Mouse (Mus musculus): ENCODE results near the gene Slc6a19.

The Slc6a19 gene

DNA sequence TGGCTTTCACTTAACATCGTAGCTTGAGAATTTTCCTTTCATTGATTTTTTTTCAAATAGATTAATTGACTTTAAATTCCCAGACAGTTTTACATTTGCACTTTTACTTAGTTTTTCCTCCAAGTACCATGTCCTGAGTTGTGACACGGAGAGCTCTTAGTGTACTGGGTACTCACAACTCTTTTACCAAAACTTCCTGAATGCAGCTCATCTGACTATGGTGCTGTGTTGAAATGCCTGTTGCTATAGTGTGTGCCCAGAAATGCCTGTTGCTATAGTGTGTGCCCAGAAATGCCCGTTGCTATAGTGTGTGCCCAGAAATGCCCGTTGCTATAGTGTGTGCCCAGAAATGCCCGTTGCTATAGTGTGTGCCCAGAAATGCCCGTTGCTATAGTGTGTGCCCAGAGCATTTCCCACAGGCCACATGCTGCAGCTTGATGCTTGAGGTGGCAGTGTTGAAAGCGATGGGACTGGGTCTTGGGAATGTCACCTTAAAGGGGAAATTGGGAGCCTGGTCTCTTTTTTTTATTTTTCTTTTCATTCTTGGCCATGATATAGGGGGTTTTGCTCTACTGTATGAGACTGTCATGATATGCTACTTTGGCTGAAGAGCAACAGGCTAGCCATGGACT is at the start of gene Slc6a19:
TSS of gene Slc6a19 (minus strand) at position 172 of the 632 bp plus-strand sequence.
- DNase-seq (ENCODE audit: low read depth) = no peak

DNA sequence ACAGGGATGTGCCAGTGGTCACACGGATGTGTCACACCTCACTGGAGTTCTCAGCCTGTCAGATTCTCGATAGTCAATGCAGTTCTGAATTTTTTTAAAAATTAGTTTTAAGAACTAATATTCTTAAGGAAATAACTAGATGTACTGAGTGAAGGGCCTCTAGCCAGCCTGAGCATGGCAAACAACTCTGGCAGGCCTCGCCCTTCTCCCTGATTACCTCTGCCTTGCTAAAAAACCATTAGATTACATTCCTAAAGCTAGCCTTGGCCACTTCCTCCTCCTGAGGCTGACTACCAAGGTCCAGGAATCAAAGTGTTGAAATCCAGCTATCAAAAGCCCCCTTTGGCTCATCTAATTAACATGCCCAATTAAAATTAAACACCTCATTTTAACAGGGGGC is 46.6 kb upstream of the Slc6a19 start:
- no peak for DNase-seq (ENCODE audit: low read depth)

DNA sequence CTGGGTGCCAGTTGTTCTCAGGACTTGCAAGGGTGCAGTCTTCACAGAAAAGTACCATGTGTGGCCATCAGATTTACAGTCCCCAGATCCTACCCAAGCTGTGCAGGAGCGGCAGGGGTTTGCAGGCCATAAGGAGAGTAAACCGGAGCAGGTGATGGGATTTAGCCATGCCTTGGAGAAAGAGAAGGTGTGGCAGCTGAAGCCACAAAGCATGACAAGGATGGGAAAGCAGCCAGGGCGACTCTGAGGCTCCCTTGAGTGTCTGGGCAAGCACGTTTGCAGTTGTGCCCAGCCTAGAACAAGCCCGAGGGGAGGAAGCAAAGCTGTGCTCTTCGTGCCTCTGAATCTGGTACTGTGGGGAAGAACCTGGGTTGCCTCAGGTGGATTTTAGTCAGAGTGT is 45.8 kb upstream of the Slc6a19 start:
- no peak for DNase-seq (ENCODE audit: low read depth)

DNA sequence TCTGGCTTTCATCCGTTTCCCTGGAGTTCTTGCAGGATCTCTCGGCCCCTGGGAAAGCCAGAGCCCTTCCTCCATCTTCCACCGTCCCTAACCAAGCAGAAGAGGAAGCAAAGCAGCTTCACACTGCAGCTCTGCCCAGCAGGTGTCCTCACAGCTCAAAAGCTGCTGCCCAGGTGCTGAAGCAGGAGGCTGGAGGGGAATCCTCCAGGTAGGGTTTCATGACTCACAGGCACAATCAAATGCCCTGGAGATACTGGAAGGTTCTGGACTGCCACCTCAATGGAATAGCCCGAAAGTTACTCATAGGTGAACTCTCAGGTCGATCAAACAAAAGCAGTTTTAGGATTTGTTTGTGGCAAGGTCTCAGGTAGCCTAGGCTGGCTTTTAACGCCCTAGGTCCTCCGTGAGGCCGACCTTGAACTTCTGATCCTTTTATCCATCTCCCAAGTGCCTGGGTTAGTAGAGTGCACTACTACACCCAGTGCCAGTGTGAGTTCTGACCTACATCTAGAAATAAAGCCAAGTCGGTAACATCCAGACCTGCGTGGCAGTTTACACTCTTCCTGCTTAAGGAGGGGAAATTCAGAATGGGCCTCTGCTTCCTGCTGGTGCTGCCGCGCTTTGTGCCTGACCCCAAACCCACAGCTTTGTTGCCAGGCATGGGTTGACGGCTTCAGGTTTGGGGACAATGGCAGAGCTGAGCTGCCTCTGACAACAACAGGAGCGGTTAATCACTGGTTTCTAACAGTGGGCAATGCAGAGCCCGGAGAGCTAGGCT is 44.2 kb upstream of the Slc6a19 start:
- DNase-seq (ENCODE audit: low read depth) = peak; percentile 71

- no peak for DNase-seq (ENCODE audit: low read depth)
Measured at GRCm38 (mm10) chr13:73743662-73744061, 39.0 kb upstream of the Slc6a19 start.

- DNase-seq (ENCODE audit: low read depth) = no peak
Measured at GRCm38 (mm10) chr13:73742944-73743343, 38.3 kb upstream of the Slc6a19 start.

GRCm38 (mm10) chr13:73740399-73740944 is 35.8 kb upstream of the Slc6a19 start:
- peak; percentile 61 for DNase-seq (ENCODE audit: low read depth)

- peak; percentile 83 for DNase-seq (ENCODE audit: low read depth)
Measured at GRCm38 (mm10) chr13:73736943-73737342, 32.3 kb upstream of the Slc6a19 start.

DNA sequence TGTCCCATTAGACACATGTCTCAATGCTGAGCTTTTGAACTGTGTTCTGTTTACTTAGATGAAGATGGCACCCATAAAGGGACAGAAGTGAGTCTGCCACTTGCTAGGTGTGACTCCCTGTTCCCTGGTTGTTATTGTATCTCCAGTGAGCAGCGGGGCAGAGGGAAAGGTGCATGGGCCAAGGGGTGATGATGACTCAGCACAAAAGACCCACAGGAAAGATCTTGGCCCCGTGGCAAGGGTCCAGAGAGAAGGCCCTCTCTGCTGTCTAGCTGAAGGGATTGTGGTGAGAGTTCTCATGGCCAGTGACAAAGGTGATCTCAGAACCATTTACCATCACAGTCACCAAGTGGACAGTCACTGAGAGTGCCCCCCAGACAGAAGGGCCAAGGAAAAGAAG is 31.3 kb upstream of the Slc6a19 start:
- no peak for DNase-seq (ENCODE audit: low read depth)

GRCm38 (mm10) chr13:73735270-73735669 is 30.6 kb upstream of the Slc6a19 start:
- no peak for DNase-seq (ENCODE audit: low read depth)

DNA sequence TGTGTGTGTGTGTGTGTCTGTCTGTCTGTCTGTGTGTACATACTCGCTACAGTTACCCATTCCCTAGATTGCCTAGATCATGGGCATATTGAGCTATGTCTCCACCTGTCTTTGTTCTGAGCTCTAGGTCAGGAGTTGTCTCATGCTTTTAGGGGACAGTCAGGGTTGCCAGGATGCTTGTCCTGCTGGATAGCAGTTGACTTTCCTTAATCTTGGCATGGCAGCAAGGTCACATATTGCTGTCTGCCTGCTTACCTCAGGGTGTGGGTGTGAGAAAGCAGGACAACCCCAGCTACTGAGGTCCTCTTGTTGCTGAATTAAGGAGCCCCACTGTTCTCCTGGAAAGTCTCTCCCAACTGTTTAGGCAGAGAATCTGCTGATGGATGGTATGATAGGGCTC is 29.7 kb upstream of the Slc6a19 start:
- no peak for DNase-seq (ENCODE audit: low read depth)

- peak; percentile 52 for DNase-seq (ENCODE audit: low read depth)
Measured at GRCm38 (mm10) chr13:73732742-73733700, 28.4 kb upstream of the Slc6a19 start, which contains the start of gene Slc12a7. Gene Slc12a7 (plus strand): TSS chr13:73733094.

GRCm38 (mm10) chr13:73732235-73732634 is 27.6 kb upstream of the Slc6a19 start:
- DNase-seq (ENCODE audit: low read depth) = no peak

DNA sequence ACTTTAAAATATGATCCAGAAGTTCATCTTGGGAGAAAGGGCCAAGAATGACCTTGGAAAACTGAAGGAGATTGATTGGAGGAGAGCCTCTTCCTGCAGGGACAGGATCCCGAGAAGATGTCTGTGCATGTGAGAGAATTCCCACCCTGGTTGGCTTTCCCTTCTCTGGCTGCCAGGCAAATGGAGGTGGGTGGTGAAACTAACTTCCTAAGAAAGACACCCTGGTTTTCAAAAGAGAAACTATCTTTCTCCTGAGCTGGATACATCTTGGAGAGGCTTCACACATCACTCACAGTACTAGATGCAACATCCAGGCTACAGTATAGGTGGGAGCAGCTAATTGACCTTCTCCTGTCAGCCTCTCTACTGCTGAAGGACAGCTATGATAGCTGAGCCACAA is 26.2 kb upstream of the Slc6a19 start:
- DNase-seq (ENCODE audit: low read depth) = no peak

DNA sequence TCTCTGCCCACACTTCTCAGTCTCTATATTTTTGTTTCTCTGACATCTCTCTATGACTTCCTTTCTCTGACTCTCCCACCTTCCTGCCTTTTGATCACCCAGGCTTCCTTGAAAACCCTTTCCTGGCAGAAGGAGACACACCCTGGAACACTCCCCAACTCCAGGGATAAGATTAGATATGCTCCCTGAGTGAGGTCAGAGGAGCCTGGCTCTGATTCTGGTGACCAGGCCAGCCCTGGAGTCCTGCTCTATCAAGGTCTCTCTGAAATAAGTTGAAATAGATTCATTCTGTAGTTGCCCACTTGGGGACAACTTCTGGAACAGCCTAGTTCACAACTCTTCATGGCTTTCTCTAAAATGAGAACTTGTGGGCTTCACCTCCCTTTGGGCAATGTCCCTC is 24.0 kb upstream of the Slc6a19 start:
- no peak for DNase-seq (ENCODE audit: low read depth)

DNA sequence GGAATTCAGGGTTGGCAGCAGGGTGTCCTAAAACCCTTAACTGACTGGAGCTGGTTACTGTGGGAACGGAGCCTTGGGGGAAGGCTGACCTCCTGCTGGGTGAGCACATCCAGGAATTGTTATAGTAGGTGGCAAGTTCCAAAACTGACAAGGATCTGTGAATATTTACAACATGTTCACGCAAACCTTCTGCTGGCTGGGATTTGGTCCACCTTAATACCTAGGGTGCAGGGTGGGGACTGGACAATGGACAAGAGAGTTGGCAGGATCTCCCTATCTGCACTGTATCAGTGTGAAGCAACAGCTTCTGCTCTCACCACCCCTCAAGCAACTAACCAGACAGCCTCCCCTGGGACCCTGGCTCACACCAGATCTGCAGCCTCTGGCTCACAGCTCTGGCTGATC is 23.0 kb upstream of the Slc6a19 start:
- DNase-seq (ENCODE audit: low read depth) = no peak

- peak; percentile 81 for DNase-seq (ENCODE audit: low read depth)
Measured at GRCm38 (mm10) chr13:73725315-73725714, 20.6 kb upstream of the Slc6a19 start.

GRCm38 (mm10) chr13:73723081-73723668 is 18.5 kb upstream of the Slc6a19 start:
- peak; percentile 74 for DNase-seq (ENCODE audit: low read depth)

GRCm38 (mm10) chr13:73720241-73720640 is 15.6 kb upstream of the Slc6a19 start:
- no peak for DNase-seq (ENCODE audit: low read depth)

GRCm38 (mm10) chr13:73718225-73718624 is 13.6 kb upstream of the Slc6a19 start:
- DNase-seq (ENCODE audit: low read depth) = peak; percentile 95

DNA sequence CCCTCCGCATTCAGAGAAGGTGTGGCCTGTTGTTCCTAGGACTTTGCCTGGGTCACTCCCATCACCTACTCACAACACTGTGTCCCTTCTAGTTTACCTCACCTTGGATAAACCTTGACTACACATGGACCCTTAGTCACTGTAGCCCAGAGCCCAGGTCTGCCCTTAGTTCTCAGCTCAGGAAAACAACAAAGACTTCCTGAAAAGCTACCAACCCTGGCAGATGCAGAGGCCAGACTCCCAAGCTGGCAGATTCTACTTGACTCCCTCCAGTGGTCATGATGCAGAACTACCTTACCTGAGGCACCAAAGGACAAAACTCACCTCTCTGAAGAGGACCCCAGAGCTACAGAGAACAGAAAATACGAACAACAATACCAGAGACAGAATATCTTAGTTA is 9.4 kb upstream of the Slc6a19 start:
- peak; percentile 79 for DNase-seq (ENCODE audit: low read depth)

DNA sequence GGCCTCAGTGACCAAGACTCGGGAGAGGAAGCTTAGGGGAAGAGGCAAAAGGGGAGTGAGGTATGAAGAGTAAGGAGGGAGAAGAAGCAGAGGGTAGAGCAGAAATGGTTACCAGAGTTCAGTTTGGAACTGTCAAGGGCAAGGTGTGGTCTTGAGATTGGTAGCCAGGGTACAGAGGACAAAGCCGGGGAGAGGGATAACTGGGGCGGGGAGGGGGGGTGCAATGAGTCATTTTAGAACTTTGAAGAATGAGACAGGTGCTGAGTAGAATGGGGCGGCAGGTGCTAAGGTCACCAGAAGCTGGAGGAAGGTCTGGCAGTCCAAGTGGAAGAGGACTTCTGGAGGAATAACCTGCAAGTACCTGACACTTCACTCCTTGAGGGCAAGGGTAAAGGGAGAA is 8.5 kb upstream of the Slc6a19 start:
- DNase-seq (ENCODE audit: low read depth) = no peak

Measured in naive thymus-derived CD4-positive, alpha-beta T cell, adult 2 months (primary cell).